In genomic region chr1:134854325-134854982, GRCm38 (mm10) we compare ENCODE assay signal across 8 mouse cellular contexts.
DNase-seq lines count a peak whose midpoint lies in the region; ATAC-seq and TF ChIP-seq lines count a peak whose summit lies in the region.
"Had no signal": no experiment of that assay in that cellular context is flagged by ENCODE, and none has a peak within 500 bp of the region (broad histone marks: within the 10 kb centered on the region; RNA-seq: fewer than 3 reads in every experiment).

No protein-coding gene starts in this region.

- H3K9ac ChIP-seq in liver, postnatal 0 days (replicated peaks): no peak overlapping the region
- H3K9ac ChIP-seq: limb, embryonic 12.5 days had no signal

- WGBS in liver, postnatal 0 days (ENCODE audit: insufficient replicate concordance): 79% methylated on average over 1 of the region's 1 CpGs

- H3K27me3 ChIP-seq in liver, postnatal 0 days (ENCODE audit: insufficient read depth, low read length): no peaks in the 10 kb centered on the region
- H3K27me3 ChIP-seq: limb, embryonic 12.5 days had no signal

- no peak overlapping the region for H3K27ac ChIP-seq in liver, postnatal 0 days (ENCODE audit: low read depth)
- H3K27ac ChIP-seq: limb, embryonic 12.5 days had no signal

- H3K4me2 ChIP-seq in liver, postnatal 0 days (ENCODE audit: low read depth, low read length): no peak overlapping the region
- H3K4me2 ChIP-seq: limb, embryonic 12.5 days had no signal

- no peak overlapping the region for H3K4me3 ChIP-seq in liver, postnatal 0 days (ENCODE audit: low read depth, low read length)
- H3K4me3 ChIP-seq: limb, embryonic 12.5 days had no signal

- no peaks in the 10 kb centered on the region for H3K4me1 ChIP-seq in liver, postnatal 0 days (ENCODE audit: insufficient read depth)
- H3K4me1 ChIP-seq: limb, embryonic 12.5 days had no signal

- H3K36me3 ChIP-seq in liver, postnatal 0 days (replicated peaks; ENCODE audit: insufficient read depth, low read length): no peaks in the 10 kb centered on the region

- peak; percentile 36; the same call in 1 of the 2 replicates for ATAC-seq in cerebellum, adult (ENCODE audit: insufficient number of reproducible peaks, low FRiP score, low TSS enrichment)
- ATAC-seq in liver, postnatal 0 days: no peak

- no peaks in the 10 kb centered on the region for H3K9me3 ChIP-seq in liver, postnatal 0 days (ENCODE audit: low read length)
- H3K9me3 ChIP-seq: limb, embryonic 12.5 days had no signal

- TF ChIP-seq CTCF in liver, postnatal 0 days (IDR thresholded peaks at IDR 0.05; ENCODE audit: low read depth): peak; percentile 88

- TF ChIP-seq EP300 in liver, postnatal 0 days (IDR thresholded peaks at IDR 0.05; ENCODE audit: low read depth): no peak

- DNase-seq in A20 (ENCODE audit: low read depth, low spot score) (peak; percentile 90), ES-CJ7 (ENCODE audit: low read depth, low spot score) (peak; percentile 54)
- DNase-seq in frontal cortex, adult 2 months (ENCODE audit: extremely low spot score in 1 of 2, low spot score in 1 of 2): peak; percentile 63 to 95
- peak; percentile 54 to 87 for DNase-seq in kidney, postnatal 36 days
- DNase-seq in liver, postnatal 0 days: peak; percentile 79
- peak; percentile 85 for DNase-seq in right cerebral cortex, adult 18-20 months
